Mouse (Mus musculus) ovary, adult 2 months (tissue): ENCODE measurements around the gene Tubb2a. TPM values are rescaled to one million over a fixed set of nuclear protein-coding genes. Genes with fewer than 3 reads are reported as not detected.

ENCODE experiments used
- polyA plus RNA-seq: library from polyadenylated mRNA; depleted of rRNA; stranded (reverse); fragments of >200 nt; gene quantifications from 2 replicates; pipeline ENCODE4 v1.2.3, GENCODE M21; 2012; rRNA removed

Tubb2a gene
- 357 and 364 TPM in 2 replicates for polyA plus RNA-seq

DNA sequence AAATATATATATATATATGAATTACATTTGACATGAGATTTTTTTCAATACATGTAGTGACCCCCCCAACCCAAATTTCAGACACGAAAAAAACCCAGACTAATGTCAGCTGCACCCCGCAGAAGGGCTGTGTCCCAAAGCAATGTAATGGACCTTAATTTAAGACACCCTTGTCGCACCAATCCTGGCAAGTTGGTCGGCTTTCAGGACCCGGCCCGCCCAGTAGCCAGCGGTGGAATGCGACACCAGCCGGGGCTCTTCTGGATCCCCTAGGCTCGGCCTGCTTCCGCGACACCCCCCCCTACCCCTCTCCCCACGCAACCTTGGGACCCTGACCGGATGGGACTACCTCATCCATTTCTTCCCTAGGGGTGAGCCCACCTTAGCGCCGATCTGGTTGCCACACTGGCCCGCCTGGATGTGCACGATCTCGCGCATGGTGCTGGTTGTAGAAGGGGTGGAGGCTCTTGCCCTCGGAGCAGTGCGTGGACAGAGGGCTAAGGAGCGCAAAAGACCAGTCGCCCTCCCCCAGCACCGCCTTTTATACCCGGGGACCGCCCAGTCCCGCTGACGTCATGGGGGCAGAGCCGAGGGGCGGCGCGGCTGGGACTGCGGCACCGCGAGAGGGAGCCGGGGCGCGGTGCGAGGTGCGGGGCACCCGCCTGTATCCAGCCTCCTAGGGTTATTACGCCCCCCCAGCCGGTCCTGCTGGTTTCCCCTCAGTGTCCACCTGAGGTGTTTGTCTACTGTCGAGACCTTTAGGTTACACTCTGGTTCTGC lies at the start of gene Tubb2a:
Gene Tubb2a (minus strand): TSS at position 516 of the 780 bp plus-strand sequence.

DNA sequence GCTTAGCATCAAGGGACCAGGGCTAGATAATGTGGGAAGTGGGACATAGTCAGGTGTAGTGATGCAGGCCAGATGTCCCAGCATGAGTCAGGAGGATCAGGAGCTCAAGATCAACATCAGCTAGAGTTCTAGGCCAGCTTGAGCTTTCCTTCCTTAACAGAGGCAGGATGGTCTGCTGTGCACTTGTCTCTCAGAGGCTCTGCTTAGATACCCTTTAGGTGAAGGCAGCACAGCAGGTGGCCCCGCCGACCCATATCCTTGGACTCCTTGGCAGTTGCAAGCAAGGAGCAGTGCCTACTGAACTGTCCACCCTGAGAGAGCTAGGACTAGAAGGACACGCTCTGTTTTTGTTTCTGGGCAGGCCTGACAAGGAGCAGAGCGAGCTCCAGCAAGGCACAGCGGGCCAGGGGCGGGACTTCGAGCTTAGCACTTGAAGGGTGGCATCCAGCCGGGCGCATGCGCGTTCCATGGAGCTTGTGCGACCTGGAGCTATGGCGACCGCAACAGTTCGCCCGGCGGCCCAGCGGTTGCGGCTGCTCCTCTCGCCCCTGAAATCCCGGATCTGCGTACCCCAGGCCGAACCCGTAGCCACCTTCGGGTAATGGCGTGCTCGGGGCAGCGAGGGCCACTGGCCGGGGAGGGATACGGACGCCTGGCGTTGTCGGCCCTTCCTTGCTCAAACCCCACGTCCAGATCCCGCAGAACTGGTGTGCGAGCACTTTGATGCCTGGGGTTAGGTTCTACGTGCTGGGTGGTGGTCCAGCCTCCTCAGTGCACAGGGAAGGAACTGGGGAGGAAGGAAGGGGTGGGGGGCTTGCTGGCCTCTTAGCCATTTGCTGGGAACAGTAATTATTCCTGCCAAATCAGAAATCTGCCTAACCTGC lies 40.4 kb downstream of the Tubb2a start, which contains the start of gene Bphl:
Gene Bphl (plus strand): TSS at position 426 of the 884 bp plus-strand sequence.

Other genes with a start within 250 kb of the Tubb2a start
- gene Serpinb6e, start 234.6 kb downstream of the Tubb2a start, polyA plus RNA-seq, result not detected in 2 replicates
- not detected in 2 replicates for gene Serpinb6c, start 172.3 kb downstream of the Tubb2a start, polyA plus RNA-seq
- gene Nqo2, start 113.3 kb downstream of the Tubb2a start, polyA plus RNA-seq, result 4.7 and 5.5 TPM in 2 replicates
- 15.1 and 18.5 TPM in 2 replicates for gene Ripk1, start 75.6 kb downstream of the Tubb2a start, polyA plus RNA-seq
- gene Serpinb6a, start 75.2 kb downstream of the Tubb2a start, polyA plus RNA-seq, result 85.9 and 88.4 TPM in 2 replicates
- gene Bphl, start 40.4 kb downstream of the Tubb2a start, polyA plus RNA-seq, result 50.7 and 53.5 TPM in 2 replicates
- gene Tubb2b, start 52.5 kb upstream of the Tubb2a start, polyA plus RNA-seq, result 39.9 and 49.9 TPM in 2 replicates
- 223 and 253 TPM in 2 replicates for gene Psmg4, start 85.0 kb upstream of the Tubb2a start, polyA plus RNA-seq